Mouse (Mus musculus) naive thymus-derived CD4-positive, alpha-beta T cell, adult 2 months (primary cell): ENCODE measurements around the gene Fam110a.
A peak's percentile ranks its signal among the peaks of the same experiment; 100 is the strongest.

Experiments used
- DNase-seq: peaks from one replicate; pipeline ENCODE4 v3.0.0-alpha.2; 2011; ENCODE audit warnings: low read depth

Fam110a gene

GRCm38 (mm10) chr2:151937893-151938292 is 42.1 kb downstream of the Fam110a start:
- DNase-seq = no peak

DNA sequence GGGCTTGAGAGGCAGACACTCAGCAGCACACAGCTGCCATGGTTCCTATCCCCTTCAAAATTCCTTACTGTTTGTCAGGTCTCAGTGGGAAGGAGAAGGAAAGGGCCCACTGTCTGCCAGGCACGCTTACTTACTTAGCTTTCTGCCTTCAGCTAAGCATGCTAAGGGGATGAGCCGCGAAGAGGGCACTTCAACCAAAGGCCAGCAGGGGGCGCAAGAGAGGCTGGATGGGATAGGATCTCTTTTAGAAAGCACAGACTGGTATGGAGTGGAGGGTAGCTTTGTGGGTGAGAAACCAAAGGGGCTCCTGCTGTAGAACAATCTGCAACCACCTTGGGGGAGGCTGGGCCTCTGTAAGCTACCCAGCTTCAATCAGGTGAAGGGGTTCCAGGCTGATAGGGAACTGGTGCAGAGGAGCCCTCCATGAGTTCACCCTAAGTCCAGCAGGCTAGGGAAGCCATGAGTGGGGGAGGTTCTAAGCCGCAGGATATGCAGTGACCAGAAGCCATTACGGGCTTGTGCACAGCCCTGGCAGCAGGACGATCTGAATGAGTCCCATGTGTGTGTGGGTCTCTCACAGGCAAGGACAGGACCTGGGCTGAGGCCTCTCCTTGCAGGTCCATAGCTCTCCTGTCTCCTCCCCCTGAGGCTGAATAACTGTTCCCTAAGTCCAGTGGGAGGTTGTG is 49.5 kb downstream of the Fam110a start:
- peak; percentile 86 for DNase-seq

GRCm38 (mm10) chr2:151927103-151927502 is 52.9 kb downstream of the Fam110a start:
- no peak for DNase-seq

DNA sequence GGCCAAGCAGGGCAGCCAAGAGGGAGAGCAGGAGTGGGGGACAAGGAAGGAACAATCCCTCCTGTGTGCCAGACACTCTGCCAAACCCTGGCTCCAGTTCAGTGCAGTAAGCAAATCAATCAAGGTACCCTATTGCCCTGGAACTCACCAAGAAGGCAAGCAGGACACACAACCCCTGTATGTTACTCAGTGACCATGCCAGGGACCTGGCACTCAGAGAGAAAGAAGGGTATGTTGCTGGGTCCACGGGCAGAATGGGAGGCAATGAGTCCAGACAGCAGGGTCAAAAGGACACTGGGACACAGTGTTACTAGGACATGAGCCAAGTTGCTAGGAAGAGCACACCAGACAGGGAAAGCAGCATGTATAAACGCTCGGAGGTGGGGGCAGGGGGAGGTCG is 54.3 kb downstream of the Fam110a start:
- DNase-seq = no peak

GRCm38 (mm10) chr2:151924276-151924675 is 55.7 kb downstream of the Fam110a start:
- DNase-seq = no peak

- no peak for DNase-seq
Measured at GRCm38 (mm10) chr2:151921596-151921995, 58.4 kb downstream of the Fam110a start.

DNA sequence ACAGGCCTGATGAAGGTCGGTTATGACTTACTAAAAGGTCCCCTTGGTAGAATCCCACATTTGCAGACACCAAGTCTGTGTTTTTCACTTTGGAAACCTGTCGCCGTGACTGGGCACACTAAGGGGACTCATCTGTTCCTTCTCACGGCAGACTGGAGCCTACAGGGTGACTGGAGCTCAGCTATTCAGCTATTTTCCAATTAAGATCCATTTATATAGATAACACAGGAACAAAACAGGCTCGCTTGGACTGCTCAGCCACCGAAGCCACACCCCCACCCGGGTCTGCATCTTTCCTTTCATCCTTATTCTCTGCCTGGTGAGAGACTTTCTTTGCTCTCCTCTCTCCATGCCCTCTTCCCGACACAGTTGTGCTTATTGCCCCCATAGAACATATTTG is 59.0 kb downstream of the Fam110a start:
- DNase-seq = no peak
